Mouse (Mus musculus): ENCODE data around the gene Sbf2. TPM values are rescaled to one million over a fixed set of nuclear protein-coding genes. Genes with fewer than 3 reads are reported as not detected.

Sbf2 gene
- polyA plus RNA-seq, 1 experiment from 2014 or later: 24.7 TPM

GRCm38 (mm10) chr7:110270455-110270854, 344.3 kb downstream of the Sbf2 start:
- no peak for ATAC-seq
- no peak overlapping the region for H3K4me3 ChIP-seq (ENCODE audit: low read length)
- H3K27me3 ChIP-seq (replicated peaks; ENCODE audit: control insufficient read depth, insufficient read depth, low read length): no peaks in the 10 kb centered on the region
- H3K9me3 ChIP-seq (ENCODE audit: control insufficient read depth, low read length): no peaks in the 10 kb centered on the region
- H3K9ac ChIP-seq (ENCODE audit: low read depth, low read length): no peak overlapping the region
- H3K4me2 ChIP-seq (ENCODE audit: low read depth, low read length): no peak overlapping the region
- 87% methylated on average over 7 of the region's 7 CpGs for WGBS
- no peak overlapping the region for H3K27ac ChIP-seq (ENCODE audit: low read length)
- H3K36me3 ChIP-seq (ENCODE audit: control insufficient read depth, insufficient read depth, low read length): peaks cover 11% of the 10 kb centered on the region; the same call in 1 of the 2 replicates
- H3K4me1 ChIP-seq (ENCODE audit: control insufficient read depth, insufficient read depth, low read length): no peaks in the 10 kb centered on the region; the same call in 1 of the 2 replicates

- Histone ChIP-seq H3K36me3 (ENCODE audit: control insufficient read depth, insufficient read depth, low read length) (peaks cover 8% of the 10 kb centered on the region; the same call in 1 of the 2 replicates), H3K9me3 (ENCODE audit: control insufficient read depth, low read length) (no peaks in the 10 kb centered on the region), H3K4me1 (ENCODE audit: control insufficient read depth, insufficient read depth, low read length) (no peaks in the 10 kb centered on the region; the same call in 1 of the 2 replicates), H3K9ac (ENCODE audit: low read depth, low read length) (no peak overlapping the region), H3K4me2 (ENCODE audit: low read depth, low read length) (no peak overlapping the region), H3K27ac (ENCODE audit: low read length) (no peak overlapping the region), H3K4me3 (ENCODE audit: low read length) (no peak overlapping the region), H3K27me3 (replicated peaks; ENCODE audit: control insufficient read depth, insufficient read depth, low read length) (no peaks in the 10 kb centered on the region)
- no peak for ATAC-seq
- 92% methylated on average over 14 of the region's 14 CpGs for WGBS
These were observed 344.9 kb downstream of the Sbf2 start for GRCm38 (mm10) chr7:110269777-110270176.

- Histone ChIP-seq H3K27ac (ENCODE audit: low read length) (no peak overlapping the region), H3K27me3 (replicated peaks; ENCODE audit: control insufficient read depth, insufficient read depth, low read length) (no peaks in the 10 kb centered on the region), H3K4me3 (ENCODE audit: low read length) (no peak overlapping the region), H3K9me3 (ENCODE audit: control insufficient read depth, low read length) (no peaks in the 10 kb centered on the region), H3K9ac (ENCODE audit: low read depth, low read length) (no peak overlapping the region), H3K4me1 (ENCODE audit: control insufficient read depth, insufficient read depth, low read length) (no peaks in the 10 kb centered on the region; the same call in 1 of the 2 replicates), H3K4me2 (ENCODE audit: low read depth, low read length) (no peak overlapping the region), H3K36me3 (ENCODE audit: control insufficient read depth, insufficient read depth, low read length) (0 out of 2 replicates have a peak, but pooled peaks cover 5% of the 10 kb centered on the region)
- 82% methylated on average over 4 of the region's 4 CpGs for WGBS
- no peak for ATAC-seq
These were observed 346.2 kb downstream of the Sbf2 start for GRCm38 (mm10) chr7:110268511-110268910.

GRCm38 (mm10) chr7:110267994-110268393, 346.7 kb downstream of the Sbf2 start:
- no peaks in the 10 kb centered on the region for H3K27me3 ChIP-seq (replicated peaks; ENCODE audit: control insufficient read depth, insufficient read depth, low read length)
- no peaks in the 10 kb centered on the region for H3K9me3 ChIP-seq (ENCODE audit: control insufficient read depth, low read length)
- H3K27ac ChIP-seq (ENCODE audit: low read length): no peak overlapping the region
- WGBS: 92% methylated on average over 9 of the region's 9 CpGs
- no peak overlapping the region for H3K9ac ChIP-seq (ENCODE audit: low read depth, low read length)
- H3K4me3 ChIP-seq (ENCODE audit: low read length): no peak overlapping the region
- ATAC-seq: no peak
- H3K4me1 ChIP-seq (ENCODE audit: control insufficient read depth, insufficient read depth, low read length): no peaks in the 10 kb centered on the region; the same call in 1 of the 2 replicates
- H3K4me2 ChIP-seq (ENCODE audit: low read depth, low read length): no peak overlapping the region
- 0 out of 2 replicates have a peak, but pooled peaks cover 5% of the 10 kb centered on the region for H3K36me3 ChIP-seq (ENCODE audit: control insufficient read depth, insufficient read depth, low read length)

GRCm38 (mm10) chr7:110267014-110267413, 347.7 kb downstream of the Sbf2 start:
- no peak for ATAC-seq
- Histone ChIP-seq H3K4me2 (ENCODE audit: low read depth, low read length) (no peak overlapping the region), H3K27ac (ENCODE audit: low read length) (no peak overlapping the region), H3K4me1 (ENCODE audit: control insufficient read depth, insufficient read depth, low read length) (no peaks in the 10 kb centered on the region; the same call in 1 of the 2 replicates), H3K36me3 (ENCODE audit: control insufficient read depth, insufficient read depth, low read length) (0 out of 2 replicates have a peak, but pooled peaks cover 5% of the 10 kb centered on the region), H3K9me3 (ENCODE audit: control insufficient read depth, low read length) (no peaks in the 10 kb centered on the region), H3K4me3 (ENCODE audit: low read length) (no peak overlapping the region), H3K27me3 (replicated peaks; ENCODE audit: control insufficient read depth, insufficient read depth, low read length) (no peaks in the 10 kb centered on the region), H3K9ac (ENCODE audit: low read depth, low read length) (no peak overlapping the region)

GRCm38 (mm10) chr7:110265796-110266195, 348.9 kb downstream of the Sbf2 start:
- 24% methylated on average over 7 of the region's 7 CpGs for WGBS
- Histone ChIP-seq H3K4me1 (ENCODE audit: control insufficient read depth, insufficient read depth, low read length) (no peaks in the 10 kb centered on the region; the same call in 1 of the 2 replicates), H3K4me3 (ENCODE audit: low read length) (no peak overlapping the region), H3K9ac (ENCODE audit: low read depth, low read length) (no peak overlapping the region), H3K27ac (ENCODE audit: low read length) (no peak overlapping the region), H3K36me3 (ENCODE audit: control insufficient read depth, insufficient read depth, low read length) (0 out of 2 replicates have a peak, but pooled peaks cover 5% of the 10 kb centered on the region), H3K4me2 (ENCODE audit: low read depth, low read length) (no peak overlapping the region), H3K27me3 (replicated peaks; ENCODE audit: control insufficient read depth, insufficient read depth, low read length) (no peaks in the 10 kb centered on the region), H3K9me3 (ENCODE audit: control insufficient read depth, low read length) (no peaks in the 10 kb centered on the region)
- peak; percentile 63; the same call in 1 of the 2 replicates for ATAC-seq

- 0 out of 2 replicates have a peak, but pooled peaks cover 2% of the 10 kb centered on the region for H3K36me3 ChIP-seq (ENCODE audit: control insufficient read depth, insufficient read depth, low read length)
- H3K4me3 ChIP-seq (ENCODE audit: low read length): no peak overlapping the region
- WGBS: 52% methylated on average over 1 of the region's 1 CpGs
- H3K4me2 ChIP-seq (ENCODE audit: low read depth, low read length): no peak overlapping the region
- peaks cover 1% of the 10 kb centered on the region for H3K4me1 ChIP-seq (ENCODE audit: control insufficient read depth, insufficient read depth, low read length)
- no peak overlapping the region for H3K27ac ChIP-seq (ENCODE audit: low read length)
- H3K9me3 ChIP-seq (ENCODE audit: control insufficient read depth, low read length): no peaks in the 10 kb centered on the region
- ATAC-seq: no peak
- no peaks in the 10 kb centered on the region for H3K27me3 ChIP-seq (replicated peaks; ENCODE audit: control insufficient read depth, insufficient read depth, low read length)
- H3K9ac ChIP-seq (ENCODE audit: low read depth, low read length): no peak overlapping the region
These were observed 351.2 kb downstream of the Sbf2 start for GRCm38 (mm10) chr7:110263474-110263873.

GRCm38 (mm10) chr7:110262661-110263060, 352.1 kb downstream of the Sbf2 start:
- Histone ChIP-seq H3K4me1 (ENCODE audit: control insufficient read depth, insufficient read depth, low read length) (peaks cover 8% of the 10 kb centered on the region), H3K27ac (ENCODE audit: low read length) (no peak overlapping the region), H3K4me2 (ENCODE audit: low read depth, low read length) (no peak overlapping the region), H3K9me3 (ENCODE audit: control insufficient read depth, low read length) (no peaks in the 10 kb centered on the region), H3K9ac (ENCODE audit: low read depth, low read length) (no peak overlapping the region), H3K27me3 (replicated peaks; ENCODE audit: control insufficient read depth, insufficient read depth, low read length) (no peaks in the 10 kb centered on the region), H3K4me3 (ENCODE audit: low read length) (no peak overlapping the region), H3K36me3 (ENCODE audit: control insufficient read depth, insufficient read depth, low read length) (no peaks in the 10 kb centered on the region)
- ATAC-seq: no peak
- WGBS: 67% methylated on average over 1 of the region's 1 CpGs

- Histone ChIP-seq H3K9ac (ENCODE audit: low read depth, low read length) (no peak overlapping the region), H3K4me3 (ENCODE audit: low read length) (no peak overlapping the region), H3K4me1 (ENCODE audit: control insufficient read depth, insufficient read depth, low read length) (peaks cover 10% of the 10 kb centered on the region), H3K36me3 (ENCODE audit: control insufficient read depth, insufficient read depth, low read length) (no peaks in the 10 kb centered on the region), H3K27ac (ENCODE audit: low read length) (no peak overlapping the region), H3K4me2 (ENCODE audit: low read depth, low read length) (no peak overlapping the region), H3K27me3 (replicated peaks; ENCODE audit: control insufficient read depth, insufficient read depth, low read length) (no peaks in the 10 kb centered on the region), H3K9me3 (ENCODE audit: control insufficient read depth, low read length) (no peaks in the 10 kb centered on the region)
- 60% methylated on average over 4 of the region's 4 CpGs for WGBS
- ATAC-seq: no peak
These were observed 352.9 kb downstream of the Sbf2 start for GRCm38 (mm10) chr7:110261807-110262206.
